Mouse (Mus musculus): ENCODE measurements at regions not wholly inside any gene's neighbourhood (a gene's known extent, or its start where the extent isn't known, plus 50 kb on each side); places are given as distances from the start of the nearest gene placed in this dataset.

DNA sequence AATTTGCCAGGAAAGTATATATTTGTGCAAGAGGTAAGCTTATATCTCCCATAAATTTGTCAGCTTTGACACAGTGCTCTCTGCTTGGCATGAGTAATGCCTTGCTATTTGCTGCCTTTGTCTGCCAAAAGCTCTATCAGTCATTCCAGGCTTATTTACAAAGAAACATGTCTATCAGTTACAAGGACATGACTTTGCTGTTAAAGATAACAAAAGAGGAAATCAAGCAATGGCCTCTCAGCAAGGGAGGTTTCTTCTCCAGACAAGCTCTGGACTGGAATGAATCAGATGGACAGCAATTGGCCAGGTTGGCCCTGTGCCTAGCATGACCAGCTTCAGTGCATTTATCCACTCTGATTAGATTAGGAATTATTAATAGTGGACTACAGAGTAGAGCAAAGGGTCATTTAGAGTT lies 185.3 kb downstream of the Etaa1 start:
- TF ChIP-seq CTCF (IDR thresholded peaks at IDR 0.05; ENCODE audit: low read depth, low read length), result no peak
- TF ChIP-seq POLR2A (IDR thresholded peaks at IDR 0.05; ENCODE audit: insufficient read depth, low read length), result no peak
- no peak for TF ChIP-seq EP300 (IDR thresholded peaks at IDR 0.05; ENCODE audit: insufficient read depth, low read depth, low read length)

Data from ES-Bruce4 (cell line).